ENCODE assay signal across 8 mouse cellular contexts in genomic region chr15:62328920-62329319, GRCm38 (mm10).
DNase-seq lines count a peak whose midpoint lies in the region; ATAC-seq lines count a peak whose summit lies in the region.

No protein-coding gene starts in this region.

- H3K9me3 ChIP-seq in hindbrain, embryonic 10.5 days, result no peaks in the 10 kb centered on the region
- no peaks in the 10 kb centered on the region for H3K9me3 ChIP-seq in hindbrain, embryonic 11.5 days (ENCODE audit: control insufficient read depth, low read length)
- H3K9me3 ChIP-seq in heart, embryonic 14.5 days (ENCODE audit: control insufficient read depth, low read length), result no peaks in the 10 kb centered on the region
- no peaks in the 10 kb centered on the region for H3K9me3 ChIP-seq in neural tube, embryonic 11.5 days (ENCODE audit: control insufficient read depth, low read length)

- H3K36me3 ChIP-seq in hindbrain, embryonic 10.5 days, result no peaks in the 10 kb centered on the region
- H3K36me3 ChIP-seq in hindbrain, embryonic 11.5 days (ENCODE audit: control insufficient read depth, insufficient read depth, low read length), result no peaks in the 10 kb centered on the region
- H3K36me3 ChIP-seq in heart, embryonic 14.5 days (ENCODE audit: control insufficient read depth, insufficient read depth, low read length), result no peaks in the 10 kb centered on the region
- H3K36me3 ChIP-seq in neural tube, embryonic 11.5 days (ENCODE audit: control insufficient read depth, insufficient read depth, low read length), result no peaks in the 10 kb centered on the region

- 22% methylated on average over 3 of the region's 3 CpGs for WGBS in hindbrain, embryonic 10.5 days
- 18% methylated on average over 3 of the region's 3 CpGs for WGBS in hindbrain, embryonic 11.5 days
- WGBS in heart, embryonic 14.5 days, result 9% methylated on average over 3 of the region's 3 CpGs
- WGBS in neural tube, embryonic 11.5 days, result 9% methylated on average over 3 of the region's 3 CpGs

- H3K4me2 ChIP-seq in hindbrain, embryonic 11.5 days (replicated peaks; ENCODE audit: low read depth, low read length), result no peak overlapping the region
- H3K4me2 ChIP-seq in heart, embryonic 14.5 days (ENCODE audit: low read length), result peak overlapping the region; percentile 59
- no peak overlapping the region for H3K4me2 ChIP-seq in neural tube, embryonic 11.5 days (ENCODE audit: low read depth)

- H3K4me3 ChIP-seq in hindbrain, embryonic 10.5 days, result no peak overlapping the region
- no peak overlapping the region for H3K4me3 ChIP-seq in hindbrain, embryonic 11.5 days (ENCODE audit: low read depth, low read length)
- H3K4me3 ChIP-seq in heart, embryonic 14.5 days (ENCODE audit: control insufficient read depth in 1 of 2, insufficient read depth in 1 of 2, low read depth in 1 of 2, low read length in 2 of 2), result no peak overlapping the region; a peak in 1 of 4 replicates
- no peak overlapping the region for H3K4me3 ChIP-seq in neural tube, embryonic 11.5 days (ENCODE audit: low read depth, low read length)

- no peak overlapping the region for H3K27ac ChIP-seq in hindbrain, embryonic 10.5 days
- no peak overlapping the region for H3K27ac ChIP-seq in hindbrain, embryonic 11.5 days (ENCODE audit: low read depth, low read length)
- peak overlapping the region; percentile 76 to 77; a peak in 3 of 4 replicates for H3K27ac ChIP-seq in heart, embryonic 14.5 days (replicated peaks in 1 of 2; ENCODE audit: control insufficient read depth in 1 of 2, insufficient read depth in 1 of 2, low read depth in 2 of 2, low read length in 2 of 2)
- no peak overlapping the region for H3K27ac ChIP-seq in neural tube, embryonic 11.5 days (ENCODE audit: low read depth, low read length)

- peak; percentile 4 for DNase-seq in hindbrain, embryonic 10.5 days (ENCODE audit: low spot score)
- no peak for DNase-seq in hindbrain, embryonic 11.5 days (ENCODE audit: low spot score)
- DNase-seq in 3134 (ENCODE audit: extremely low read depth, insufficient read length, low spot score), result peak; percentile 45
- peak; percentile 72 for DNase-seq in brain, adult 2 months (ENCODE audit: low read depth, low spot score)
- peak; percentile 18 for DNase-seq in neural tube, embryonic 11.5 days (ENCODE audit: low spot score)
- no peak for DNase-seq in layer of hippocampus, postnatal 25 days (ENCODE audit: extremely low spot score in 1 of 2, low spot score in 1 of 2)
- DNase-seq in cerebellum, adult 11 months, result no peak

- ATAC-seq in hindbrain, embryonic 11.5 days (ENCODE audit: low FRiP score), result no peak
- ATAC-seq in heart, embryonic 14.5 days (ENCODE audit: insufficient number of reproducible peaks, insufficient read depth, low FRiP score, low read depth), result 0 out of 2 replicates have a peak, but pooled peaks have one; percentile 47
- ATAC-seq in neural tube, embryonic 11.5 days (ENCODE audit: insufficient read depth, low FRiP score, low TSS enrichment), result no peak

- peaks cover 17% of the 10 kb centered on the region for H3K4me1 ChIP-seq in hindbrain, embryonic 10.5 days (replicated peaks)
- no peaks in the 10 kb centered on the region for H3K4me1 ChIP-seq in hindbrain, embryonic 11.5 days (replicated peaks; ENCODE audit: control insufficient read depth, insufficient read depth, low read length)
- H3K4me1 ChIP-seq in heart, embryonic 14.5 days (ENCODE audit: control insufficient read depth in 2 of 2, insufficient read depth in 2 of 2, low read length in 2 of 2), result peaks cover 16 to 18% of the 10 kb centered on the region in 2 experiments
- H3K4me1 ChIP-seq in neural tube, embryonic 11.5 days (ENCODE audit: control insufficient read depth, insufficient read depth, low read length), result peaks cover 6% of the 10 kb centered on the region

- H3K27me3 ChIP-seq in hindbrain, embryonic 10.5 days (ENCODE audit: insufficient read depth, poor library complexity, severe bottlenecking), result no peaks in the 10 kb centered on the region
- H3K27me3 ChIP-seq in hindbrain, embryonic 11.5 days (ENCODE audit: control insufficient read depth, insufficient read depth, low read length), result no peaks in the 10 kb centered on the region
- no peaks in the 10 kb centered on the region for H3K27me3 ChIP-seq in heart, embryonic 14.5 days (ENCODE audit: control insufficient read depth, insufficient read depth, low read length)
- no peaks in the 10 kb centered on the region for H3K27me3 ChIP-seq in neural tube, embryonic 11.5 days (ENCODE audit: control insufficient read depth, insufficient read depth, low read length)

- H3K9ac ChIP-seq in hindbrain, embryonic 11.5 days (ENCODE audit: low read depth, low read length), result no peak overlapping the region
- H3K9ac ChIP-seq in heart, embryonic 14.5 days (ENCODE audit: low read length), result 0 out of 2 replicates have a peak overlapping the region, but pooled peaks have one; percentile 32
- H3K9ac ChIP-seq in neural tube, embryonic 11.5 days (ENCODE audit: low read length), result no peak overlapping the region

Comparison
In these comparisons a context has a peak if more than half of its experiments do, and no peak if none do; other contexts are left out.
1. DNase-seq: peak in hindbrain, embryonic 10.5 days (single experiment), 3134 (single experiment), brain, adult 2 months (single experiment) and neural tube, embryonic 11.5 days (single experiment); none in hindbrain, embryonic 11.5 days (single experiment), layer of hippocampus, postnatal 25 days (0 of 2) and cerebellum, adult 11 months (single experiment).
2. H3K27ac ChIP-seq: peak in heart, embryonic 14.5 days (2 of 2); none in hindbrain, embryonic 10.5 days (single experiment), hindbrain, embryonic 11.5 days (single experiment) and neural tube, embryonic 11.5 days (single experiment).